Mouse (Mus musculus) liver, adult 2 months (tissue): ENCODE measurements around the gene Rps6ka2. TPM values are rescaled to one million over a fixed set of nuclear protein-coding genes. Genes with fewer than 3 reads are reported as not detected.

Source experiments
- DNase-seq: peaks from one replicate; pipeline ENCODE4 v3.0.0-alpha.2; 2011; ENCODE audit warnings: low read depth, low spot score; ENCODE audit errors: extremely low read depth
- H3K27ac ChIP-seq: fragments of 200-500 bp; replicated peaks from 2 replicates; pipeline ENCODE4 v1.5.1; 2012; ENCODE audit warnings: low read depth, mild to moderate bottlenecking, control low read depth, inconsistent platforms, low read length; ENCODE audit not compliant: insufficient read depth
- H3K27me3 ChIP-seq: fragments of 200-500 bp; 2 replicates; pipeline ENCODE4 v1.6.1; 2012; ENCODE audit warnings: mild to moderate bottlenecking, moderate library complexity, low read length, inconsistent platforms; ENCODE audit not compliant: control insufficient read depth, insufficient read depth
- H3K36me3 ChIP-seq: fragments of 200-500 bp; 2 replicates; pipeline ENCODE4 v1.6.1; 2012; ENCODE audit warnings: low read length, inconsistent platforms; ENCODE audit not compliant: control insufficient read depth, insufficient read depth
- H3K4me1 ChIP-seq: fragments of 200-500 bp; 2 replicates; pipeline ENCODE4 v1.6.1; 2011; ENCODE audit warnings: low read length; ENCODE audit not compliant: control insufficient read depth, insufficient read depth
- H3K4me3 ChIP-seq: fragments of 200-500 bp; 2 replicates; pipeline ENCODE4 v1.5.1; 2011; ENCODE audit warnings: low read depth, mild to moderate bottlenecking, control low read depth, low read length, moderate library complexity; ENCODE audit not compliant: insufficient read depth
- H3K79me2 ChIP-seq: fragments of 200-500 bp; 2 replicates; pipeline ENCODE4 v1.6.1; 2012; ENCODE audit warnings: inconsistent platforms, mild to moderate bottlenecking, low read length, moderate library complexity; ENCODE audit not compliant: control insufficient read depth, insufficient read depth
- H3K9ac ChIP-seq: fragments of 200-500 bp; 2 replicates; pipeline ENCODE4 v1.6.1; 2012; ENCODE audit warnings: low read depth, mild to moderate bottlenecking, control low read depth, inconsistent platforms, low read length
- CTCF ChIP-seq: fragments of 200-500 bp; IDR thresholded peaks from 2 replicates; pipeline ENCODE4 v1.5.1; 2011; ENCODE audit warnings: low read depth, low read length, control low read depth
- POLR2A ChIP-seq: fragments of 200-500 bp; IDR thresholded peaks from 2 replicates; pipeline ENCODE4 v1.6.1; 2011; ENCODE audit warnings: low read length, control low read depth; ENCODE audit not compliant: insufficient read depth; ENCODE audit errors: extremely low read depth
- WGBS: fragments of 180-500 bp; shearing (Covaris S2); methylation state at CpG from one replicate; pipeline ENCODE4 v1.1.7; 2018; 5-methylcytosine and 5-hydroxymethylcytosine counted together
- polyA plus RNA-seq: library from polyadenylated mRNA; depleted of rRNA; stranded (reverse); fragments of >200 nt; gene quantifications from 2 replicates; pipeline ENCODE4 v1.2.3, GENCODE M21; 2012
- total RNA-seq: library from RNA; depleted of rRNA; stranded (reverse); fragments of >200 nt; gene quantifications from 2 replicates; pipeline ENCODE4 v1.2.3, GENCODE M21; 2014

The Rps6ka2 gene
- total and polyA plus RNA-seq, 2 experiments, result 0.72 to 0.74 TPM

- no peak overlapping the region for H3K4me3 ChIP-seq
- H3K79me2 ChIP-seq, result no peaks in the 10 kb centered on the region
- TF ChIP-seq CTCF, result no peak
- no peak for TF ChIP-seq POLR2A
- no peak overlapping the region for H3K27ac ChIP-seq
- WGBS, result 85% methylated on average over 1 of the region's 1 CpGs
- no peaks in the 10 kb centered on the region for H3K4me1 ChIP-seq
- H3K27me3 ChIP-seq, result no peaks in the 10 kb centered on the region
- no peaks in the 10 kb centered on the region for H3K36me3 ChIP-seq
- no peak for DNase-seq
- H3K9ac ChIP-seq, result no peak overlapping the region
Measured at GRCm38 (mm10) chr17:7257208-7257607, 87.3 kb downstream of the Rps6ka2 start.

DNA sequence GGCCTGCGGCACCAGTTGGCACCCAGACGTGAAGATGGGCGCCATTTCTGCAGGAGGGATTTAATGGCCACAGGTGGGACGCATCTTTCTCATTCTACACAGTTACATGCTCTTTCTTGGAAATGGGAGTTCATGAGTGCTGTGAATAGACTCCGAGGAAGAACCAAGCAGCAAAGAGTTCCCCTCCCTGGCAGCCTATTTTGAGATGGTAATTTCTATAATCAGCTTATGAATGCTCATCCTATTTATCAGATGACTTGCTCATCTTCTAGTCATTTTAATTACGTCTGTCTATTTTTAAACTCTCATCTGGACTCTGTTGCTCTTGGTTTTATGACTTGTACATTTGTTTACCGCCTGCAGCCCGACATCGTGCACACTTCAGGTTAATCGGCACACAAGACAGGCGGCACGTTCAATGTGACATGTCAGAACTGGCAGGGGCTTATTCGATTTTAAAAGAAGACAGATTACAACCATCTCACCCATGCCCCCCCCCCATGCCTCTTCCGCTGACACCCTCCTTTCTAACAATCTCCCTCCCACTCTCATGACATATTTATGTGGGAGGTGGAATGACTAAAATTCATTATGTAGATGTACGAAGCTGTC lies 88.9 kb downstream of the Rps6ka2 start:
- TF ChIP-seq POLR2A (no peak), CTCF (no peak)
- Histone ChIP-seq H3K27me3 (no peaks in the 10 kb centered on the region), H3K27ac (no peak overlapping the region), H3K9ac (no peak overlapping the region), H3K4me3 (no peak overlapping the region), H3K79me2 (no peaks in the 10 kb centered on the region), H3K36me3 (no peaks in the 10 kb centered on the region), H3K4me1 (no peaks in the 10 kb centered on the region)
- WGBS, result 90% methylated on average over 15 of the region's 15 CpGs
- DNase-seq, result no peak

DNA sequence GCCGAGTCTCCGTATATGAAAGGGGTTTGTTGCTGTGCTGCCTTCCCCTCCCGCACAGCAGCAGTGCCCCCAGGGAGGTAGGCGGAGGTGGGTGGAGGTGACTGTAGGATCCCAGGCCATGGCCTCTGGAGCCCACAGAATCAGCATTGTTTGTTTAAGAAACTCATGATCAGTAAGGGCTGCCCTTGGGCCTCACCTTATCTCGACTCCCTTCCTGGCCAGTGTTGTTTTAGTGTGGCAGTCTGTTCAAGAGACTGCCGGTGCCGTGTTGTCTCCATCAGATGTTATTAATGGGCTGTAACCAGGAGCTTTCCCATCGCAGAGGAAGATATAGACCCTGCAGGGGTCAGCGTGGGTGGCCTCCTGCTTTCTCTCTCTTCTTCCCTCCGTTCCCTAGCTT lies 90.4 kb downstream of the Rps6ka2 start:
- DNase-seq, result no peak
- H3K27ac ChIP-seq, result no peak overlapping the region

DNA sequence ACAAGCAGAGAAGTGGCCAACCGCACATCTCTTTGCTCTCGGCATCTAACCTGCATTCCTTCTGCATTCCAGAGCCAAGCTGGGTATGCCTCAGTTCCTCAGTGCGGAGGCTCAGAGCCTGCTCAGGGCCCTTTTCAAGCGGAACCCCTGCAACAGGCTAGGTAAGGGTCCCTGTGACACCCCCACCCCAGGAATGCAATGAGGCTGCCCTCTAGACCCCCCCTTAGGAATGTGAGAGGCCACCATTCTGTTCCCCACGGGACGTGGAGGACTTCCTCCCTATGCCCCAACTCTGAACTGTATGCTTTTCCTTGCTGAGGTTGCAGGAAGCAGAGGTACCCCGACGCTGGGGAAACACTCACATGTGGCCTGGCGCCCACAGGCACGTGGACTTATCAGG lies 92.1 kb downstream of the Rps6ka2 start:
- no peaks in the 10 kb centered on the region for H3K79me2 ChIP-seq
- H3K9ac ChIP-seq, result no peak overlapping the region
- WGBS, result 58% methylated on average over 10 of the region's 10 CpGs
- no peaks in the 10 kb centered on the region for H3K36me3 ChIP-seq
- no peak overlapping the region for H3K27ac ChIP-seq
- H3K27me3 ChIP-seq, result no peaks in the 10 kb centered on the region
- no peak for DNase-seq
- H3K4me1 ChIP-seq, result peaks cover 3% of the 10 kb centered on the region
- no peak overlapping the region for H3K4me3 ChIP-seq
- TF ChIP-seq CTCF (no peak), POLR2A (no peak)

More for the DNA sequence above, 90.4 kb downstream of the Rps6ka2 start:
- Histone ChIP-seq H3K27me3 (no peaks in the 10 kb centered on the region), H3K4me1 (no peaks in the 10 kb centered on the region; the same call in 1 of the 2 replicates), H3K79me2 (no peaks in the 10 kb centered on the region), H3K4me3 (no peak overlapping the region), H3K36me3 (no peaks in the 10 kb centered on the region), H3K9ac (no peak overlapping the region)
- 37% methylated on average over 10 of the region's 10 CpGs for WGBS
- TF ChIP-seq POLR2A (no peak), CTCF (no peak)

GRCm38 (mm10) chr17:7262620-7263019 lies 92.7 kb downstream of the Rps6ka2 start:
- TF ChIP-seq CTCF (no peak), POLR2A (no peak)

DNA sequence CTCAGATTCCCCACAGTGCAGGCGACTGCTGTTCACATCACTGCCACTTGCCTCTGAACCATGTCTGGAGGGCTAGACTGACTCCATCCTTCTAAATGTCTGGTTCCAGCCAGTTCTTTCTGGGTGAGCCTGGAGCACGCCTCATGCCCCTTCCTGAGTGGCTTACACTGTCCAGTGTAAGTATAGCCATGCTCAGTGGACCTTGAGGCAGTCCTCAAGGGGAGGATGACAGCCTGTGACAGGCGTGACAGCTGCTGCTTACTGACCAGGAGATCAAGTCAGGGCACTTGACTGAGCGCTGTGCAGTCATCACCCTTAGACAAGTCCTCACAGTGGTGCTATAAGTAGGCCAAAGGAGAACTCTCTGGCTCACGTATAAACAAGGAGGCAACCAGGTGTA lies 94.7 kb downstream of the Rps6ka2 start:
- TF ChIP-seq POLR2A, result no peak
- TF ChIP-seq CTCF, result no peak
- WGBS, result 91% methylated on average over 5 of the region's 5 CpGs
- no peak overlapping the region for H3K9ac ChIP-seq

More at GRCm38 (mm10) chr17:7262620-7263019, 92.7 kb downstream of the Rps6ka2 start:
- Histone ChIP-seq H3K4me1 (peaks cover 3% of the 10 kb centered on the region), H3K4me3 (no peak overlapping the region), H3K79me2 (no peaks in the 10 kb centered on the region), H3K36me3 (no peaks in the 10 kb centered on the region), H3K27me3 (no peaks in the 10 kb centered on the region), H3K9ac (no peak overlapping the region), H3K27ac (no peak overlapping the region)
- no peak for DNase-seq
- 93% methylated on average over 4 of the region's 4 CpGs for WGBS

More for the DNA sequence above, 94.7 kb downstream of the Rps6ka2 start:
- H3K4me1 ChIP-seq, result peaks cover 3% of the 10 kb centered on the region
- H3K27me3 ChIP-seq, result no peaks in the 10 kb centered on the region
- no peaks in the 10 kb centered on the region for H3K79me2 ChIP-seq
- no peaks in the 10 kb centered on the region for H3K36me3 ChIP-seq
- no peak overlapping the region for H3K27ac ChIP-seq
- DNase-seq, result no peak
- no peak overlapping the region for H3K4me3 ChIP-seq
